Mouse (Mus musculus): ENCODE results near the gene Irgq.

The Irgq gene

DNA sequence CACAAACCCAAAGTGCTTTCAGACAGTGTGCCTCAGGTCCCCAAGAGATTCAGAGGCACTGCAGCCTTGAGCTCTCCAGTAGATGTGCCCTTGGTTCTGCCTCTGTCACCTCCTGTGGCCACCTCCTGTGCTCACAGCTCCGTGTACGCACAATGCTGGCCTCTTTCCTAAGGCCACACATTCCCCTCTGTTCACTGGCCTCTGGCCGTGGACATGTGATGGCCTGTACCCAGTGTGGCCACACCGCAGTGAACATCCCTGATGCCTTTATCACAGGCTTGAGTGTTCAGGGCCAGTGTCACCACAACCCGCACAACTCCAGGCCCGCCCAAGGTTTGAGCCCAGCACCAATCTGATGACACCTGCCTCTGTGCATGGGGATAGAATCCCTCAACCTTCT, 54.4 kb downstream of the Irgq start:
- in situ Hi-C loops (cut with MboI; ENCODE audit: unreplicated experiment in 2 of 2), result no loop called here

DNA sequence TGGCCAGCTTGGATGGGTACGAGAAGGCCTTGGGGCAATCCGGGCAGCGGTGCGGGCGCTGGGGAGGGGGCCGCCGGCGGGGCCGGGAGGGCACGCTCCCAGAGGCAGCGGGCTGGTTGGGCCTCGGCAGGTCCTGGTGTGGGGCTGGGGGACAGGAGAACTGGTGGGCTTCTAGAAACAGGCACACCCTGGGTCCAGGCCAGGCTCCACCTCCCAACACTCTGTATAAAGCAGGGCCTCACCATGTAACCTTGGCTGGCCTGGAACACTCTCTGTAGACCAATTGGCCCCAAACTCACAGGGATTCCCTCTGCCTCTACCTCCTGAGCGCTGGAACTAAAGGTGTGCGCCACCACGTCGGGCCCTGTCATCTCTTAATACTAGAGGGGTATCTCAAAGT, 55.5 kb downstream of the Irgq start:
- in situ Hi-C loops (cut with MboI; ENCODE audit: unreplicated experiment in 2 of 2), result no loop called here

DNA sequence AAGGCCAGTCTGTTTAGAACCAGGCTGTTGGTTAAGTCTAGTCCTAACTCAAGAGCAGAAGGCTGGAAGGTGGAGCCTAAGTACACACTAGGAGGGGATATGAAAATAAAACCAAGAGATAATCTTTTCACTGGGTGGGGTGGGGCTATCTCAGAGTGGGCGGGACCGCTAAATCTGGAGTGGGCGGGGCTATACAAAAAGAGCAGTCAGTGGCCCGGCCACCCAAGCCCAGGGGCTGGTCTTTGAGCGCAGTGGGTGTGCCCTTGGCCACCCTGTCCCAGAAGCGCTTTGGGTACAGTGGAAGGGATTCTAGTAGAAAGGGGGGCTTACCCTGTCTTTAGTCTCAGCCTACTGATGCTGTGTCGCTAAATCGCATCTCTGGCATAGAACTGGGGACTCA, 56.3 kb downstream of the Irgq start:
- in situ Hi-C loops (cut with MboI; ENCODE audit: unreplicated experiment in 2 of 2), result no loop called here

DNA sequence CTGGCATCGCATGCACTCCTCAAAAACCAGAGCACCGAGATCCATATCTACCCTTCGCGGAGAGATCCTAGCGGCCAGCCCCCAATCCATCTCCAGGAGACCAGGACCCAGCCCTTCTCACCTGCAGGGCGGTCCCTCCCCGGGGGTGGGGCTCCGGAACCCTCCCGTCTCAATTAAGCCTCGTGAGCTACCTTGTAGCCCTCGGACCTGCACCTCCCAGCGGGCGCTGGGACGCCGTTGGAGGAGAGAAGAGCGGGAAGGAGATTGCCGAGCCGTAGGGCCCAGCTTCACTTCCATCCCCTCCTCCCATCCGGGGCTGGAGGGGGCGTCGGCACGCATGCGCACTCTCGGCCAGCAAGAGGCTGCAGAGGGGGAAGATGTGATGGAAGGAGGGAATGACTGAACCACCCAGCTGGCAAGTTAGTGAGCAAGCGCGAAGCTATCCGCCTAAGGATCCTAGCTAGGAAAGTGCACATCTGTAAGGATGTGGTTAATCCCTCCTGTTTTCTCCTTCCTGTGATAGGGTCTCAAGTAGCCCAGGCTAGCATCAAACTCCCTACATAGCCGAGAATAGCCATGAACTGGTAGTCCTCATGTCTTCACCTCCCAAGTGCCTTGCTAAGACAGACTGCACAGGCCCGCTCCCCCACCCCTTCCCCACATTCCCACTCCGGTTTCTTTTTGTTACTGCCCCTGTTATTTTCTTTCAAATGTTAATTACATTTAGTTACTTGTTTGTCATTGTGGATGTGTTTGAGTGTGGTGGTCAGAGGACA, 57.0 kb downstream of the Irgq start, which contains the start of the genes Ethe1 and Zfp575:
Gene Ethe1, plus strand, starts transcription at position 214 of the 776 bp plus-strand sequence.
Gene Zfp575, minus strand, starts transcription at position 312 of the 776 bp plus-strand sequence.
- in situ Hi-C loops (cut with MboI; ENCODE audit: unreplicated experiment in 2 of 2), result no loop called here

All from v-Abl transformed pro-B cells (cell line).